Mouse (Mus musculus): ENCODE data around the gene Siglece.
"Not testable (repeated sequence)": the region's sequence is repeated elsewhere in the genome, so short reads cannot be mapped to it uniquely, and the experiment has no call there.

Gene Siglece

DNA sequence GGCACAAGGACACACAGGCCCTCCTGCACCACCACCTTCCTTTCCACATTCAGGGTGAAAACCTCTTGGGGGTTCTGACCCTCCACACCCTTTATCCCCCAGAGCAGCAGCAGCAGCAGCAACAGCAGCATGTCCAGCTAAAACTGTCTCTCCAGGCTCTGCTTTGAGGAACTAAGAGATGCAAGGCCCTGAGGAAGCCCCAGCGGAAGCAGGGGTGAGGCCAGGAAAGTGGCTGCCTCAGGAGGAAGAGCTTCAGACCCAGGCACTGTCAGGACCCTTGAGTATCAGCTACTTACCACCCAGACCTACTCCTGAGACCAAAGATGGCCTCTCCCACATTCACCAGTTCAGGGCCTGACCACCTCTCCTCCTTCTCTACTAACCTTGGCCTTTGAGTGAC, at the start of gene Siglece:
Siglece (minus strand) TSS at position 160 of the 400 bp plus-strand sequence.
- CTCF ChIA-PET: no interaction called here

DNA sequence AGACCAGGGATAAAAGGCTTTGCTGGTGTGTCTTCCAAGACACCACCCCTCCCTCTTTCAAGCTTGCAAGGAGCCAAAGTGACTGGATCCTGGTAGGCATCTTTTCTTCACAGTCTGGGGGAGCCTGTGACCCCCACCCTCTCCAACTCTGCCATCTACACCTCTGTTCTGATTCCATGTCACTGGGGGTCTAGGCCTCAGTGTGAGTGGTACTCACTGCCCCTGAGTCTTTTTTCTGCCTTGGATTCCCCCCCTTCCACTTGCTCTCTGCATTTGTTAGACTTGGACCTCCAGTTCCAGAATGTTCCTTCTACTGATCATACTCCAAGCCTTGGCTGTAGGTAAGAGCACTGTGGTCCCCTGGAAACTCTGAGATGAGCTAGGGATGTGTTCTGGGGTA, 30.2 kb upstream of the Siglece start, which contains the start of gene Klk14:
Klk14 (plus strand) TSS at position 301 of the 400 bp plus-strand sequence.
- CTCF ChIA-PET: no interaction called here

DNA sequence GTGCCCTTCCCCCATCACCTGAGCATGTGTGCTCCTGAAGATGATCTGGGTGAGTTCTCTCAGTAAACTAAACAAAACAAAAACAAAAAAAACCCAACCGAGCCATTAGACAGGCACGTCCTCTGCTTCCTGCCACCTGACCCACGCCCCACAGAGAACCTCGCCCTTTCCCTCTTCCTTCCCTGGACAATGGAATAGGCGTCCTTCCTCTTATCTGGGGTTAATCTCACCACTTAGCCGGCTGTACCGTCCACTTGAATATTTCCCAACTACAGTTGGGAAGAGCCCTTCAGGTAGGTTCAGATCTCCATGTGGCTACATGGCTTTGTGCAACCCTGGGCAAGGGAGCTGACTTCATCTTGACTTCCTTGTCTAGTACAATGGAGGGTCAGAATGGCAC, 25.1 kb upstream of the Siglece start:
- CTCF ChIA-PET: no interaction called here

GRCm38 (mm10) chr7:43682511-43682910, 22.6 kb upstream of the Siglece start:
- CTCF ChIA-PET: not testable (repeated sequence)

GRCm38 (mm10) chr7:43680960-43681359, 21.0 kb upstream of the Siglece start:
- CTCF ChIA-PET: interaction anchor here (0.5 to 1.1 kb wide), 2 partner anchors 11 to 892 kb away, joined by 3 to 8 read pairs; no protein-coding TSS in a partner anchor

- CTCF ChIA-PET: no interaction called here
Measured at GRCm38 (mm10) chr7:43678517-43678916, 18.6 kb upstream of the Siglece start.

- CTCF ChIA-PET: no interaction called here
Measured at GRCm38 (mm10) chr7:43675091-43675490, 15.1 kb upstream of the Siglece start.

DNA sequence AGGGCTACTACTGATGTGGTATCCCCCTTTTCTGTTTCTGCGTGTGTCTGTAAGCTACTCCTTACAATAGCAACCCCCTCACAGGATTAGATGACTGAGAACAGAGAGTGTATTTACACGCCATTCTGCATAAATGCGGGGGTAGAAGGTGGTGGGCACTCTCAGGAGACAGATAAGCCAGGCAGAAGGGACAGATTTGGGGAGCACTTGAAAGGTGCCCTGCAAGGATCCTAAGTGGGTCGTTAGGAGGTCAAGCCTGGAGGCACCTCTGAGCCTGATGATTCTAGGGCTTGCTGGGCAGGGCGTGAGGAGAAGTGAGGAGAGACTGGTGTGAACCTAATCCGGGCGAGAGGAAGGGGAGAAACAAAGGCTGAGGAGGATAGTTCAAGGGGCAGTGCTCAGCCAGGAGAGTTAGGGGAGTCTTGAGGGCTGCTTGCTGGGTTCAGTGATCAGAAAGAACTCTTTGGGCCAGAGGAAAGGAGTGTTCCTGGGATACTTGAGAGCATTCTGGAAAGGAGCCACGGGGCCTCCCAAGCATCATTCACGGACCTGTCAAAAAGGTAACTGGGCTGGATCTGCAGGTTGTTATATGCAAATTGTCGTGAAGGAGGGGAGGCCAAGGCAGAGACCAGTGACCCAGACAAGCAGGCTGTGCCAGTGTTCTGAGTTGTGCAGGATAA, 12.8 kb upstream of the Siglece start:
- CTCF ChIA-PET: no interaction called here

- CTCF ChIA-PET: no interaction called here
Measured at GRCm38 (mm10) chr7:43671809-43672580, 12.0 kb upstream of the Siglece start, which contains the start of gene Ctu1. Ctu1 (plus strand) TSS chr7:43672016.

- CTCF ChIA-PET: interaction anchor here (0.7 kb wide), 1 partner anchor 91 kb away, joined by 5 read pairs; no protein-coding TSS in a partner anchor
Measured at GRCm38 (mm10) chr7:43671064-43671808, 11.3 kb upstream of the Siglece start.

- CTCF ChIA-PET: no interaction called here
Measured at GRCm38 (mm10) chr7:43668582-43668981, 8.6 kb upstream of the Siglece start.

GRCm38 (mm10) chr7:43667221-43667620, 7.3 kb upstream of the Siglece start:
- CTCF ChIA-PET: not testable (repeated sequence)

DNA sequence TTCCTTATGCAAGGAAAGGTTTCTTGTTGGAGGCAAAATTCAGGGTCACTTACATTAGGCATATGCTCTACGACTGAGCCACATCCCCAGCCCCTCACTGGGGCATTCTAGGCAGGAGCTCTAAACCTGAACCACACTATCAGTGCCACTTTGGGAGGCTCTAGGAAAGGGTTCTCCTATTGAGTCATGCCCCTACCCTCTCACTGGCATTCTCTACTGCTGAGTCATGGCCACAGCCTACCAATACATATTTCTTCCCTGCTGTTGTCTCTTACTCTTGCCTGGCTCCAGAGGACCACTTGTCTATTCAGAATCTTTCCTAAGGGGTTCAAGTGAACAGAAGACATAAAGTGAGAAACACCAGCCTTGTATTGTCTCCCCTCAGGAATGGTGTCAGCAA, 2.8 kb upstream of the Siglece start:
- CTCF ChIA-PET: interaction anchor here (0.6 kb wide), 1 partner anchor 257 kb away, joined by 3 read pairs; no protein-coding TSS in a partner anchor

- CTCF ChIA-PET: no interaction called here
Measured at GRCm38 (mm10) chr7:43656232-43656631, 3.7 kb downstream of the Siglece start.

DNA sequence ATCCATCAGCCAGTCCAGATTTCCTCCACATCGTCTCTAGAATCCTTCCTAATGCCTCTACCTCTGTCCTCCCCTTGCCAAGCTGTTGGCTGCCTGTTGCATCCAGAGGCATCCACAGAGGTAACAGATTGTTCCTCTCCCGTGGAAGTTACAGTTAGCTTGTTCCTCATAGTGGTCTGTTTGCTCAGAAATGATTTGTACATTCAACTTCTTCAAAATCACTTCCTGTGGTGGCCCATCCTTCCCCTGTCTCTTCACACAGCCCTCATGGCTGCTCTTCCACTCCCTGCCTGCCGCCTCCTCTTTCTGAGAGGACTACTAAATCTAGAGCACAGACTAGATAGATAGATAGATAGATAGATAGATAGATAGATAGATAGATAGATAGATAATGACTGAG, 5.4 kb downstream of the Siglece start:
- CTCF ChIA-PET: interaction anchor here (0.7 kb wide), 1 partner anchor 43 kb away, joined by 3 read pairs; no protein-coding TSS in a partner anchor

- CTCF ChIA-PET: no interaction called here
Measured at GRCm38 (mm10) chr7:43652683-43653082, 7.3 kb downstream of the Siglece start.

DNA sequence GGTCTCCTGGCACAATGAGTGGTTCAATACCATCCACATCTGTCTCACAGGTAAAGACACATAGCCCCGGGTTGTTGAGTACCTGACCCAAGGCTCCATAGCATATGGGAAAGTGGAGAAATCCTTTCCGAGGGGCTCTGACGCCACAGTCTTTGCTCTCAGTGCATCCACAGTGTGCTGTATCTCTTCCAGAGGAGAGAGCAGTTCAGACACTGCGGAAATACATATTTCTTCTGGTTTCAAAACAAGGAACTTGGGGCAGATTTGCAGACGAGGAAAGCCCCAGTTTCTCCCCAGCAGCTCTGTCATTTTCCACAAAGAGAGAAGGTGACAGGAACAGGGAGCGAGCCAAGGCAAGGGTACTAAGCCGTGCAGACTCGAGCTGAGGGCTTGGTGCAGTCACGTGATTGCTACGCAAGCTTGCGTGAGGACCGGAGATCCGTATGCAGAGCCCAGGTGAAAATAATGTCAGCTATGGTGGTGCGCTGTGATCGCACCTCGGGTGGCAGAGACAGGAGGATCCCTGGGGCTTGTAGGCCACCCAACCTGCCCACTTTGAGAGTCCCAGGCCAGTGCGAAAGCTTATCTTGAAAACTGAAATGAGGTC, 16.8 kb downstream of the Siglece start:
- CTCF ChIA-PET: no interaction called here

DNA sequence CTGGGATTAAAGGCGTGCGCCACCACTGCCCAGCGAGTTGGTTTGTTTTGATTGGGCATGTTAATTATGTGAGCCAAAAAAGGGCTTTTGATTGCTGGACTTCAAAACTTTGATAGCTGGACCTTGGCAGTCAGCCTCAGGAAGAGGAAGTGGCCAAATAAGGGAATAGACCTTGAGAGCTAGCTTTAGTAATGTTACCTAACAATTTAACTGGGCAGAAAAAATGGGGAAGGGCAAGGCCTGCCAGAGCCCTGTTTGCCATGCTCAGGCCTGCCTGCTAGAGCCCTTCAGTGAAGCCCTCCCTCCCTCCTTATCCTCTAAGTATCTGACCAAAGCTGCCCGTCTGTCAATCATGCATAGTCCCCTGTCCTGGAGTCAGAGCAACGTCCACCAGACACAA, 17.4 kb downstream of the Siglece start:
- CTCF ChIA-PET: interaction anchor here (0.6 kb wide), 1 partner anchor 204 kb away, joined by 3 read pairs; no protein-coding TSS in a partner anchor

DNA sequence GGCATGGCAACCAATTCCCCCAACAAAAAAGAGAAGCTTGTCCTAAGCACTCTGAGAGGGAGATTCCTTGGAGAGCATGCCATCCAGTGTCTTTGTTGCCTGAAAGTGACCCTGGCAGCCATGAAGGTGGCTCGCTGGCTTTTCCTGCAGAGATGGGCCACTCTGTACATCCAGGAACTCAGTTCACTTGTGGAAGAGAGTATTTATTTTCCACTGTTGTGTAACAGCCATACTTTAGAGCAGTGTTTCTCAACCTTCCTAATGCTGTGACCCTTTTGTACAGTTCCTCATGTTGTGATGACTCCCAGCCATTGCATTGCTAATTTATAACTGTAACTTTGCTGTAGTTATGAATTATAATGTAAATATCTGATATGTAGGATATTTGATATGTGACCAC, 22.8 kb downstream of the Siglece start:
- CTCF ChIA-PET: no interaction called here

- CTCF ChIA-PET: no interaction called here
Measured at GRCm38 (mm10) chr7:43636194-43636593, 23.8 kb downstream of the Siglece start.

DNA sequence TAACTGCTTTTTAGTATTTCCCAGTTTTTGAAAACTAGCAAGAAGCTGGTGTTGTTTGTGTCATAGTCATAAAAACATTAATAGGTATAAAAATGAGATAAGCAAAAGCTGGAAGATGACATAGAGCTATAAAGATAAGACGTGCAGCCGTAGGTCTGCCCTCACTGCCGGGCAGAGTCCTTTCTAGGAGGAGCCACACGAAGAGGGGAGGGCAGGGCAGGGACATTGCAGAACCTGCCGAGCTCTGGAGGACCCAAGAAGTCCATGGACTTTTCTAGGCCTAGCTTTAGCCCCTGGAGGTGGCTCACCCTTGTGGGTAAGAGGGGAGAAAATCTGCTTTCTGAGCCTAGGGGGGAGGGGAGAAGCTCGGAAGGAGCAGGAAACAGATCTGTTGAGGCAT, 25.5 kb downstream of the Siglece start, which contains the start of gene Ceacam18:
Ceacam18 (plus strand) TSS at position 208 of the 400 bp plus-strand sequence.
- CTCF ChIA-PET: no interaction called here

DNA sequence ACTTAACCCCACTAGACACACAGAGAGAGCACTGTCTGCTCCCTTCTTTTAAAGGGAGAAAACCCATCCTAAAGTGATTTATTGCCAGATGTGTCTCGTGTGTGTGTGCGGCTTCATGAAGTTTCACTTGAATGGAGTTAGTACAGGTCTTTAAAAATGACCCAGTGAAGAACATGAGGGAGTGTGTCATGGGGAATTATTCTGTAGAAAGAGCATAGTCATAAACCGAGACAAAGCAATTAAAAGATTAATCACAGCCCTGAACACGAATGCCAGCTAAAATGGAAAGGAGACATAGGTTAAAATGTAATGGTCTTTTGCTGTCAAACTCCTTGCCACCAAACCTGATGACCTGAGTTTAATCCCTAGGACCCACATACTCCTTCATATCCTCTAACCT, 26.0 kb downstream of the Siglece start:
- CTCF ChIA-PET: no interaction called here

All from spleen, embryonic (tissue).